Mouse (Mus musculus) heart, adult 18-20 months (tissue): ENCODE data around the gene Tuft1. TPM values are rescaled to one million over a fixed set of nuclear protein-coding genes. Genes with fewer than 3 reads are reported as not detected.
"Not testable (repeated sequence)": the region's sequence is repeated elsewhere in the genome, so short reads cannot be mapped to it uniquely, and the experiment has no call there.

Experiments used
- DNase-seq, 2 experiments: peaks; one replicate each; pipeline ENCODE4 v3.0.0; 2021 to 2022; ENCODE audit warnings: mixed read lengths in 1 of 2
- total RNA-seq, 2 experiments: library from RNA; stranded (reverse); gene quantifications; 2 replicates each; pipeline ENCODE4 v1.2.3; 2021

Tuft1 gene
- total RNA-seq, 2 experiments from 2014 or later: 3.0 to 3.5 TPM

DNA sequence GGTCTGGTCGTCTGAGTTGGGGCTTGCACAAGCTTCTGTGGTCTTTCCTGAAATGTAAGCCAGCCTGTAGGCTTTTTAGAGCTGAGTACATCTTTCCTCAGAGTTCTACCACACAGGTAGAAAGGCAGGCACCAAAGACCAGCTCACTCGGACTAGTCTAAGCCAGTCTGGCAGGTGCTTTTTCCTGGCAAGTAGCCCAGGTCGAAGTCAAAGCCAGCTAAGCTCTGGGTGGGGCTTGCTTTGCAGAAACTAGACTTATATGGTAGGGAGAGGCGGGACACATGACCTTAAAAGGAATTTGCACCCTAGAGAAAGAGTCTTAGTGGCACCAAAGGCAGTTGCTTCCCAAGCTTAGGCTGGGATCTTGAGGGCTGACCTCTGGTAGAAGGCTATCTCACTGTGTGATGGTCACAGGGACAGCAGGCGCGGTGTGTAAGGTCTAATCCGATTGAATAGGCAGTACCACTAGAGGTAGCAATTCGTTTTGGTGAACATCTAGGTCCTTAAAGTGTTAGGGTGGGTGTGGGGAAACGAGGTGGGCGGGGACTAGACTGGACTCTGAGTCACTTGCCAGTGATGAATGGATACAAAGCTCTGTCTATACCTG, 573 bp upstream of the Tuft1 start:
- peak in 1 of 2 experiments; percentile 18 for DNase-seq

- not testable (repeated sequence) for DNase-seq
Observed at GRCm38 (mm10) chr3:94657852-94658739, 576 bp downstream of the Tuft1 start.

DNA sequence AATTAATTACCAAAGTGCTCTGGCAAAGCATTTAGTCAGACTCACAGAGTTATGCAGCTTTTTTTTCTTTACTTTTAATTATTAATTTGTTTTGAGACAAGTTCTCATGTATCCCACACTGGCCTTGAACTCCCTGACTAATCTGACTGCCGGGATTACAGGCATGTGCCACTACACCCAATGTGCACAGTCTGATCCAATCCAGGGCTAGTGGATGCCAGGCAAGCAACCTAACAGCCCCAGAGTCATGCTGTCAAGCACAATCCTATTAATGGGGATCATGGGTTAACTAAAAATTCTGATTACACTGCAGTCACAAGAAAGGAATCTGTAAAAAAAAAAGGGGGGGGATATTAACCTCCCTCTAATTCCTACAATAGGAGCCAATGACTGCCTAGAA, 4.7 kb downstream of the Tuft1 start:
- DNase-seq: not testable (repeated sequence)

DNA sequence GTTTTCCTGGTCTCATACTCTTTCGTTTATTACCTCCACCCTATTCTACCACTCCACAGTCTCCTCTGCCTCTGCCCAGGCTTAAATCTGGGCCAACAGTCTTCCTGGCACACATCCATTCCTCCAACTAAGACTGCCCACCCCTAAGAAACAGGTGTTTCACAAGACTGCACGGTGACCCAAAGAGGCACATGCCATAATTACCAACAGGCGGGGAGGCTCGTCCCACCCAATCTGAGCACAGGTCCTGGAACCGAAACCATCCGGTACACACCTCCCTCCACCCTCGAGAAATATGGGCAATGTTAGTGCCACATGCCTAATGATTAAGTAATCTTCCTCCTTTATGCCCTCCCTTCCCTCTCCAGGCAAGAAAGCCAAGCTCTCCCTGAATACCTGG, 8.3 kb downstream of the Tuft1 start:
- DNase-seq: peak in 1 of 2 experiments; percentile 13

- DNase-seq: peak in 1 of 2 experiments; percentile 11
Observed at GRCm38 (mm10) chr3:94648755-94649590, 9.7 kb downstream of the Tuft1 start.

GRCm38 (mm10) chr3:94642495-94643162, 16.0 kb downstream of the Tuft1 start, which contains the start of gene Gm10972:
Gene Gm10972, plus strand, starts transcription at chr3:94643112.
- DNase-seq: not testable (repeated sequence)

GRCm38 (mm10) chr3:94629876-94630275, 28.8 kb downstream of the Tuft1 start:
- DNase-seq: no peak

GRCm38 (mm10) chr3:94628712-94629111, 30.0 kb downstream of the Tuft1 start:
- no peak for DNase-seq

GRCm38 (mm10) chr3:94624281-94624680, 34.4 kb downstream of the Tuft1 start:
- no peak for DNase-seq

- DNase-seq: no peak
Observed at GRCm38 (mm10) chr3:94622550-94622949, 36.1 kb downstream of the Tuft1 start.

- peak; percentile 39 to 71 for DNase-seq
Observed at GRCm38 (mm10) chr3:94621740-94622507, 36.7 kb downstream of the Tuft1 start.

GRCm38 (mm10) chr3:94616717-94617116, 42.0 kb downstream of the Tuft1 start:
- DNase-seq: peak; percentile 37 to 68

DNA sequence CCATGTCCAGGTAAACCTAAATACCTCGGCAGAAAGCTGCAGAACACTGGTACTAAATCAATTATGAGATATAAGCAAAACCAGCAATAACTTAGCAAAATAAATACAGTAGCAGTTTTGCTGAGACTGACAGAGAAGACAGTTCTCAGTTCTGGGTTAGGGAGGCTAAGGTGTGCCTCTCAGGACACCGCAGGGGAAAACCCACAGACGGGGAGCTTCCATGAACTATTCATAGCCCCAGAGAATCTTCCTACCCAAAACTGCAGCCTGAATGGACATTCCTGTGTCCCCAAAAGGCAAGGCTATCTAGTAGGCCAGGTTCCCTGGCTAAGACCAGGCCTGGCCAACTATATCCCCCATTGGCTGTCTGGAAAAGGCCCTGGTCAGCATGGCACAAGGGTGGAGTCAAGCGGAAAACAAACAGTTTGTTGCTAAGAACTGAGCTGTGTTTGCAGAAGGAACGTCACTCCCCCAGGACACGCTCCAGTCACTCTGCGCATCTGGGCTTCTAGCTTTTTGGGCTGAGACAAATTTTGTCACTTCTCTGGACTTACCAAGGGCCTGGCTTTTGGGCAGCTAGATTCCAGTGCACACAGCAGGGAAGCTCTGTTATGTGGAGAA, 45.3 kb downstream of the Tuft1 start:
- peak; percentile 48 to 71 for DNase-seq

DNA sequence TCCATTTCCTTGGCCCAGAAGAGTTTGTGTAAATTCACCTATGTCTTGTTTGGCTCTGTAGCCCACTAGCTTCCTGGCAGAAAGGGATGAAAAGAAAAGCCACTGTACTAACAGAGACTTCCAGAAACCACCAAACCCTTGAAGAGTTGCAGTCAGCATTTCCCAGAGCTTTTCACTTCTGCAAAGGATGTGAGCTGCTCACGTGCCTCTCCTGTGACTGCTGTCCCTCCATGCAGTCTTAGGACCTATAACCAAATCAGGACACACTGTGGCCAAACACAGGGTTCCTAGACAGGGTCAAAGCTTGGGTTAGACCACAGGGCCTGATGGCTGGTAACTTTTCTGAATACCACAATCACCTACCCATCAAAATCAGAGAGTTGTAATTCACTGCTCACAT, 46.4 kb downstream of the Tuft1 start:
- peak in 1 of 2 experiments; percentile 69 for DNase-seq

- DNase-seq: peak; percentile 11 to 22
Observed at GRCm38 (mm10) chr3:94611834-94612233, 46.8 kb downstream of the Tuft1 start.

DNA sequence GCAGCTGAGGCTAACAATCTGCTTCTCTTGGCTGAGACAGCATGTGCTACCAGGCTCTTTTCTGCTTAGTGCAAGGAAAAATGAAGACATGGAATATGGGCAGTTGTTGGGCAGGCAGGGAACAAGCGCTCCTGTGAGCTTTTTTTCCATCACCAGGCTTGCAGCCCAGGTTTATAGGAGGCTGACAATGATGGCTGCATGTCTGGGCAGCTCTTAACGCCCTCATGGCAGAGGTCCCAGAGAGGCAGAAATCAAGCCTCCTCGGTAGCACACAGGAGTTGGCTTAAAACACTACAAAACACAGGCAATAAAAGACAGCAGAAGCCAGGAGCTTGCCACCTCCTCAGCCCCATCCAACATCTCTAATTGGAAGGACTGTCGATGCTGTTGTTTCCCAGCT, 47.3 kb downstream of the Tuft1 start:
- peak; percentile 15 to 25 for DNase-seq

GRCm38 (mm10) chr3:94610581-94610980, 48.1 kb downstream of the Tuft1 start:
- DNase-seq: peak; percentile 51 to 68

DNA sequence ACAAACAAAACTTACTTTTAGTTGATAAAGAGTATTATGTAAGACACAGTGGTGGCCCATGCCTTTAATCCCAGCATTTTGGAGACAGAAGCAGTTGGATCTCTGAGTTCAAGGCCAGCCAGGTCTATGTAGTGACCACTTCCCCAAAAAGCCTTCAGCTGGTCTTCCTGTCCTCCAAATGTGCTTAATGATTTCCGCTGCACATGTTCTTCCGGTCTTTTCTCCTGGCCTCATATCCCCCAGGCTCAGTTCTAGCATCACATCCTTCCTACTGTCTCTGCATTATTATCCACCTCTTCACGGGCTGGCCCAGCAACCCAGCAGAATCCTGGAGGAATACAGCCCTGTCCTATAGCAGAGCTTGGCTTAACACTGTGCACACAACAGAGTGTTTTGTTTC, 49.1 kb downstream of the Tuft1 start:
- peak in 1 of 2 experiments; percentile 22 for DNase-seq

DNA sequence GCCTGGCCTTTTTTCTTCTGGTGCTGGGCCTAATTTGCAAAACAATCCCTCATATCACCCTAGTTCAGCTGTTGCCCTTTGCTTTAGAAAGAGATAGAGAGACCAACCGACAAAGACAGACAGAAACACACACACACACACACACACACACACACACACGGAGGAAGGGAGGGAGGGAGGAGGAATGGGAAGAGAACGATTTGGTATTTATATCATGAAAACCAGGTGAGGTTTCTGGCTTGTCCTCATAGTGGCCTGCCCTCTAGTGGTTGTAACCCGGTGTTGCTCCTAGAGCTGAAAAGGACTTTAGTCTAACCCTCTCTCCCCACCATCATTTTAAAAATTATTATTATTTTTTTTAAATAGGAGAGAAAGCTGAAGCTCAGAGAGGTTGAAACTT, 56.7 kb downstream of the Tuft1 start:
- DNase-seq: peak; percentile 36 to 75

- DNase-seq: no peak
Observed at GRCm38 (mm10) chr3:94597224-94597779, 61.4 kb downstream of the Tuft1 start.
